Mouse (Mus musculus) layer of hippocampus, adult 2 months (tissue): ENCODE data around the gene Zbtb16. TPM values are rescaled to one million over a fixed set of nuclear protein-coding genes. Genes with fewer than 3 reads are reported as not detected.

Experiments used
- DNase-seq, 2 experiments: peaks; one replicate each; pipeline ENCODE4 v3.0.0; 2022; ENCODE audit warnings: low spot score in 2 of 2
- H3K27ac ChIP-seq: fragments of 200-600 bp; 2 replicates; pipeline ENCODE4 v1.8.1; 2022
- H3K4me3 ChIP-seq: fragments of 200-600 bp; 2 replicates; pipeline ENCODE4 v1.8.1; 2022; ENCODE audit warnings: mild to moderate bottlenecking
- CTCF ChIP-seq: fragments of 200-600 bp; conservative IDR thresholded peaks from 2 replicates; pipeline ENCODE4 v1.8.1; 2022; ENCODE audit warnings: antibody characterized with exemption, mild to moderate bottlenecking, moderate library complexity
- total RNA-seq, 2 experiments: library from RNA; stranded (reverse); gene quantifications; 2 replicates each; pipeline ENCODE4 v1.2.3; 2021

Gene Zbtb16
- total RNA-seq, 2 experiments from 2014 or later: 143 to 149 TPM

DNA sequence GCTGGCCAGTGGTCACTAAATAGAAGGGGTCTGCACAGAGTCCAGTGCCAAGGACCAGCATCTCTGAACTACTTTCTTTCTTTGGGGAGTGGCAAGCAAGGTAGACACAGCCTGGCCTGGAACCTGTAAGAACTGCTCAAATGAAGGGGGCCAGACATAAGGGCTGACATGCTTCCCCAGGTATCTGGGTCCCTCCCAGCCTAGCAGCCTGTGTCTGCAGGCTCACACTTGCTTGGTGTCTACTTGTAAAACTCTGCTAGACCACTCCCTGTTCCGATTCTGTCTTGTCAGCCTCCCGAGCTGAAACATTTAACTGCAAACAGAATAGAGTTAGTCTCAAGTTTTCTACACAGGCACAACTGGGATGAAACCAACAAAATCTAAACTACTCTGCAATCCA lies 41.6 kb downstream of the Zbtb16 start:
- no peak for DNase-seq
- H3K4me3 ChIP-seq: no peak overlapping the region
- peak overlapping the region; percentile 84 for H3K27ac ChIP-seq
- no peak for TF ChIP-seq CTCF

DNA sequence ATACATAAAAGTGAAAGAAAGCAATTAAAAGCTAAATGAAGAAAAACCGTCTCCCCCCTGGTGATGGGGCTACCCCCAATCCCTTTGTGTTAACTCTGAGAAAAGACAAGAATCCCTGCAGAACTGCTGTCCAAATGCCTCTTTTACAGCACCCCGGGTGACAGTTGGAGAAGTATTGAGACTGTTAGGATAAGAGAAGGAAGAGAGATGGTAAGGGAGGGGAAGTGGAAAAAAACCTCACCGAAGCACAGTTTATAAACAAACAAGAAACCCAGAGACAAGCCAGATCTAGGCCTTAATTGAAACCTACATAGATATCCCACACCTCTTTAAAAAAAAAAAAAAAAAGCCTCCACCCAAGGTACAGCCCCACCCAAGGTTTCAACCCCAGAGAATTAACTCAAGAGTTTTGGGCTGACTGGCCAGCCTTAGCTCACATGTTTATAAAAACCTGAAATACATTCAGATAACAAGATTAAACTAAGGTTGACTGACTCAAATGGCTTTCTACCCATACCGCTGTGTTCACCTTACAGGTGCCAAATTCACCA lies 42.3 kb downstream of the Zbtb16 start:
- no peak for DNase-seq
- H3K27ac ChIP-seq: peak overlapping the region; percentile 84
- no peak overlapping the region for H3K4me3 ChIP-seq
- TF ChIP-seq CTCF: no peak

DNA sequence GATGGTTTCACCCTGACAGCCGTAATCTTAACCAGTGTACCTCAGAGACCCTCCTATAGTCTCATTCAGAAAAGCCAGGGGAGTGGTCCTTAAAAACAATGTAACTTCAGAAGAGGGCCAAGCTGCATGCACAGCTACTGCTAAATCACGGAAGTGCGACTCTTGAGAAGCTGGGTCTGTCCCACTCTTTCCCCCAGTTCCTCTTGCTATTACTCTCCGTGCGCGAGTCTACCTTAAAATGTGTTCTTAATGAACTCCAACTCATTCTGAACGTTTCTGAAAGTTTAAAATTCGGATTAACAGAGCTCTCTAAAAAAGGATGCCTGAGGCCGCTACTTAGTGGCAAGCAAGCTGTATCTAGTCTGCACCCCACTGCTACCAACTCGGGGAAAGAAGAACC lies 45.4 kb downstream of the Zbtb16 start:
- no peak for TF ChIP-seq CTCF
- Histone ChIP-seq H3K4me3 (no peak overlapping the region), H3K27ac (peak overlapping the region; percentile 32; the same call in 1 of the 2 replicates)
- DNase-seq: no peak

DNA sequence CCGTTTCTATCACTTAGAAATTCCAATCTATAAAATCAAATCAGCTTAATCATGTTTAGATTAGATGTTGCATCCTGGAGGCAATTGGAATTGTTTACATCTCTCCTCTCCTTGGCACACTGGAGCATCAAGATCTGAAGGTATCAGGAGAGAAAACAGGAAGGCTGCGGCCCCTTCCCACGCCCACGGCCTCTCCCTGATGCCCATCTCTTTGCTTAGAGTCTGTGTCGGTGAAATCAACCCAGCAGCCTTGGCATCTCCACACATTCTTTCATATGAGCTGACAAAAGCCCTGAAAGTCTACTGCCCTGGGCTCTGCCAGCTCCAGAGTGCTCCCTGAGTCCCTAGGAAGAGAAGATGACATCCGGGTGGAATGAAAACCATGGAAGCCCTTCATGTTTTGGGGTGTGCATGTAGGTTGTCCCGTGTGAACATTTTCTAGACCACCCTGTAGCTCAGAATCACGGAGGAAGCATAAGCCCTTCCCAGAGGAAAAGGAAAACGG lies 48.1 kb downstream of the Zbtb16 start:
- peak overlapping the region; percentile 46 for H3K27ac ChIP-seq
- no peak for DNase-seq
- H3K4me3 ChIP-seq: no peak overlapping the region
- TF ChIP-seq CTCF: no peak

DNA sequence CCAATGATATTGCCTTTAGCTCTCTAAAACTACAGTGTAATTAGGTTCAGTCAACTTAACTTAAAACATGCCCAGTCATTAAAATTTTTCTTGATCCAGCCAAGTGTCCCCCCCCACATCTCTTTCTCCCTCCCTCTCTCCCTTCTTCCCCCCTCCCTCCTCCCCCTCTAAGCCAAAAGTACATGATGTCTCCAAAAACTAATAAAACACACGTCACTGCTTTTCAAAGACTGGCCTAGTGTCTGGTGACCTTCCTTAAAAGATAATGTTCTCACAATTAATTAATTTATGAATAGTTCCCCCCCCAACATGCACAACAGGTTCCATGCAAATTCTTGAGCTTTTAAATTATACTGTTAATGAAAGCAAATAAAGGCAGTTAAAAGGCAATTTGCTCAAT lies 48.7 kb downstream of the Zbtb16 start:
- Histone ChIP-seq H3K27ac (peak overlapping the region; percentile 58; the same call in 1 of the 2 replicates), H3K4me3 (no peak overlapping the region)
- DNase-seq: no peak
- no peak for TF ChIP-seq CTCF

DNA sequence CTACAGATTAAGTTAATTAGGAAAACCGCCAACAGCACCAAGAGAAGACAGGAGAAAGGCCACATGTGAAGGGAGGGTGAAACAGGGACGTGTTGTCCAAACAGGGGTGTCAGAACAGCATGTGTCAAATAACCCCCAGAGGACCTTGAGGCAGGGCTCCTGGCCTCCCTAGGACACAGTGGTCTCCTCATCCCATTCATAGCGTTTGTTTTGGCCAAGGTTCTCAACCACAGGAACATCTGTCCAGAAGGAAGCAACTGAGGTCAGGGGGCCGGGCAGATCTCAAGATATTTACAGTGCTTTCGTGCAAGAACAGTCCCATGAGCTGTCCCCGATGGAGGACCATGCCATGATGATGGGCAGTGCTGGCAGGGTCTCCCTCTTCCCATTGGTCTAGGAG lies 49.2 kb downstream of the Zbtb16 start:
- TF ChIP-seq CTCF: no peak
- peak overlapping the region; percentile 58; the same call in 1 of the 2 replicates for H3K27ac ChIP-seq
- DNase-seq: no peak
- no peak overlapping the region for H3K4me3 ChIP-seq

DNA sequence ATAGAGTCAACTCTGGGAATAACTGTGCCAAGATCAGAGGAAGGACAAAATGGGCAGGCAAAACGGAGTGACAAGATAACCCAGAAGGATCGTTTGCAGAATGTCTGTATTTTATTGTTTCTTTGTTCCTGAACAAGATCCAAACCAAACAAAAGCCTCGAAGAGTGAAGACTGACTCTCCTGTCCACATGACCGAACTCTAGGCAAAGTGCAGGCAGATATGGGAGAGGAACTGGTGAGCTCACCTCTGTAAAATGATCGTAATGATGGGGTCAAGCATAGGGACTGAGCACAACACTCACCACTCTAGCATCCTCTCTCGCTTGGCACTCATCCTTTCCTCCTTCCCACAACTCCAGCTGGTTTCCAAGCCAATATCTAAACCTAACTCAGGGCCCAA lies 51.1 kb downstream of the Zbtb16 start:
- no peak overlapping the region for H3K4me3 ChIP-seq
- no peak for DNase-seq
- TF ChIP-seq CTCF: no peak
- peak overlapping the region; percentile 52 for H3K27ac ChIP-seq

DNA sequence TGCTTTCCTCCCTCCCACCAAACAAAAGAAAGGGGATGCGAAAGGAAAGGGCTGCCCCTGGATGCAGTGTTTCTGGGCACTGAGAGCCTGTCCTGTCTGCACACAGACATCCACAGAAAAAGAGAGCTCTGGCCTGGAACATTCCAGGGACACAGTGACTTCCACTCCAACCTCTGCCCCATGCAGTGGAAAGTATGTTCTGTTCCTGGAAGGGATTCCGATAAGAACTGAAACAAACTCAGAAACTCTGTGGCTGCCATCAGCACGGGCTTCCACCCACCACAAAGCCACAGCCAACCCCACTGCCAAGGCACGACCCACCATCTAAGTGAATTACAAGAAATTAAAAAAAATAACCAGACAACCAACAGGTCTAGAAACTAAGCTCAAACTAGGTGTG lies 52.7 kb downstream of the Zbtb16 start:
- no peak for TF ChIP-seq CTCF
- DNase-seq: no peak
- Histone ChIP-seq H3K27ac (peak overlapping the region; percentile 28), H3K4me3 (no peak overlapping the region)

DNA sequence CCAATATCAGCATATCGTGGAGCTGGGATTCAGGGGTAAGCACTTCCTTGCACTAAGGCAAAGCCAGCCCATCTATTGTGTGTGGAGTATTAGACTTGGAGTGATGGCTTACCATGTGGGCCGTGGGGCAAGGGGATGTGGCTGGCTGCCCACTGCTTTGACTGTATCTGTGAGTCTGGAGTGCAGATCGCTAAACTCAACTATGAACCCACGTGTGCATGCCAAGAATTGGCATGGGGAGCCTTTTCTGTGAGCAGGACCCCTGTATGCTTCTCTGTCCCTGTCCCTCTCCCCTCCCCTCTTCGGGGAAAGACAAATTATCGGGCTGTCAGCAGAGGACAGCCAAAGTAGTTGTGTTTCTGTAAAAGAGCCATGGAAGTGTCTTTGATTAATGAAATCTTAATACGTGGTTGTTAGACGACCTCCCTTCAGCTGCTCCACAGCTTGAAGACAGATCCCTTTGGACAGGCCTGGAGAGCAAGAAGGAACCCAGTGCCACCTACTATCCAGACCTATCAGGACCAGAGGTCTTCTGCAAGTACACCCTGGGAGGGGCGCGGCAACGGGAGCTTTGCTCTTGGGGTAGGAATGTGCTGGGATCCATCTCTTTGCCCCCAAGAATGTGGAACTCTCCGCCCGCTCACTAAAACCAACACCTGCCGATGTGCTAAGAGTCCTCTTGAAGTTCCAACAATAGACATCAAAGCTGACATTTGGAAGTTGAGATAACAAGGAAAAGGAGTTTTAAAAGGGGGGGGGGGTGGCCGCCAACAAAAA lies 53.5 kb downstream of the Zbtb16 start:
- no peak overlapping the region for H3K4me3 ChIP-seq
- TF ChIP-seq CTCF: no peak
- H3K27ac ChIP-seq: peak overlapping the region; percentile 28; the same call in 1 of the 2 replicates
- no peak for DNase-seq

DNA sequence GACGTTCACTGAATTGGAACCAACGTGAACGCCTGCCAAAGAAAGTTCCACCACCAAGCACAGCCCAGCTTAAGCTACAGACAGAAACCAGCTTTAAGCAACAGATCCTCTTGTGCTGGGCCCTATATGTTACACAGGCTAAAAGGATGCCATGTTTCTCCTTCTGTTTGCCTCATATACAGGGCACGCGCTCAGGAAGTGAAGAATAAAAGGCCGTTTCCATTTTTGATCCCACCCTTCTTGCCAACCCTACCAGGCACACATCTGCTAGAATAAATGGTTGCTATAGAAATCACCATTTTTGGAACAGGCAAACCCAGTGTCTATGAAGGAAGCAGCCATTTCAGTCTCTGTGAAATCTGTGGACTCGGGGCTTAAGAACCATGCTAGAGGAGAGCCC lies 59.8 kb downstream of the Zbtb16 start:
- no peak overlapping the region for H3K4me3 ChIP-seq
- DNase-seq: peak; percentile 48 to 75
- no peak for TF ChIP-seq CTCF
- peak overlapping the region; percentile 90 for H3K27ac ChIP-seq

DNA sequence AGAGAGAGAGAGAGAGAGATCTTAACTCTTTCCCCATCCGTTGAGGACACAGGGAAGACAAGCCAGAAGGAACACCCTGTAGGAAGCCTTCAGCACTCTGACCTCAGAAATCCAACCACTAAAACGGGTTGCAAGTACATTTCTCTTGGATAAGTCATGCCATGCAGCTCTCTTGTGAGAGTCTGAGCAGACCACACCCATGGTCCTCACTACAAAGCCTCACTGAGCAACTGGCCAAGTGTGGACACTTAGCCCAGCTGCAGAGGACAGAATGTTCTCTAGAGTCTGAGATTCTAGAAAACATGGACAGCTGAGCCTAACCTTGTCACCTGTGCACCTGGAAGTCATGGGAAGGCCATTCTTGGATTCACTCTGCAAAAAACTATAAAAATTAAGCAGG lies 60.5 kb downstream of the Zbtb16 start:
- Histone ChIP-seq H3K4me3 (no peak overlapping the region), H3K27ac (peak overlapping the region; percentile 90)
- no peak for DNase-seq
- no peak for TF ChIP-seq CTCF

DNA sequence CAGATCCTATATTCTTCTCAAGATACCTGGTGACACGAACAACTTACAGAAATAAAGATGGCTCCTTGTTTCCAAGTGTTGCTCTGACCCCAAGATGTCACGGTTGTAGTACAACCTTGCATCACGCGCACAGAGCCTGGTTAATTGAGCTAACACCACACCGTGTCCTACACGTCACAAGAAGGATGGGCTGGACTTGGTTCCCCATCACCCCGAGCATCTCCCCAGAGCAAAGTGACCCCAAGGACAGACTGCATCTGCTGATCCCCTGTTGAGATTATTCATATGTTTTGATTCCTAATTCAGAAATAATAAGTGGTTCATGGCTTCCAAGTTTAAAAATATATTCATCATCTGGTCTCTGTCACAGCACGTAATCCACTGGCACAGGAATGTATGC lies 62.3 kb downstream of the Zbtb16 start:
- Histone ChIP-seq H3K4me3 (no peak overlapping the region), H3K27ac (peak overlapping the region; percentile 11)
- no peak for TF ChIP-seq CTCF
- no peak for DNase-seq

DNA sequence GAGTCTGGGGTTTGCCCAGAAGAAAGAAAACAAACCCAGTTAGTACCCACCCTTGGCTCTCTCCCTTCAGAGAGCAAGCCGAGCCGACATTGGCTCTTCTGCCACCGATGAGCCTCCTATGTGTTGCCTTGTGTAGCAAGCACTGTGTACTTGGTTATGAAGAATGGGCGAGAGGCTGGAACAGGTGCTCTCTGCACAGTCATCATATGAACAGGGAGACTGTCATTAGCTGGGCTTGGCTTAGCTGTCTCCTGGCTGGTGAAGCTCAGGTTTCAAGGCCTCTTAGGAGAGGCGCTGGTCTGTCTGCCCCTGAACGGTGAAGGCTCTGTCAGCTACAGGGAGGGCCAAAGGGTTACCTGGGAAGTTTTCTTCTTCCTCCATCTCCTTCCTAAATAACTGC lies 62.9 kb downstream of the Zbtb16 start:
- no peak for DNase-seq
- H3K4me3 ChIP-seq: no peak overlapping the region
- TF ChIP-seq CTCF: no peak
- H3K27ac ChIP-seq: peak overlapping the region; percentile 11; the same call in 1 of the 2 replicates

DNA sequence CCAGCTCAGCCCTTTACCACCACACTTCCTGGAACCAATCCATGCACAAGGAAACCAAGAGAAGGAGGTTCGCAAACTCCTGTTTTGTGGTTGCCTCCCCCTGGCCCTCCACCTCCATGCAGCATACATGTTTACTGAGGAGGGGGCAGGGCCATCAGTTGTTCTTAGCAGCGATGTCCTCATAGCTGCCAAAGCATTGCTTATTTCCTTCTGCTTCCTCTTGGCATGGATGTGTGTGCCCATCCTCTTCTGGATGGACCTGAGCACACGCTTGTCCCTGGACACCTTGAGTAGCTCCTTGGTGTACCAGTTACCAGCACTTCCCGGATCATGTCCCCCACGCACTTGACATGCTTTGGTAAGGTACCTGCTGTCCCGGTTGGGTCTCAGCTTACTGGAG lies 64.5 kb downstream of the Zbtb16 start:
- peak overlapping the region; percentile 67; the same call in 1 of the 2 replicates for H3K27ac ChIP-seq
- no peak for DNase-seq
- no peak for TF ChIP-seq CTCF
- no peak overlapping the region for H3K4me3 ChIP-seq
